Mouse (Mus musculus) lung, postnatal 0 days (tissue): ENCODE measurements around the gene Tcf7.

Source experiments
- CTCF ChIP-seq: IDR thresholded peaks from 2 replicates; pipeline ENCODE4 v1.5.1; 2016; ENCODE audit warnings: antibody characterized with exemption, mild to moderate bottlenecking
- EP300 ChIP-seq: IDR thresholded peaks from 2 replicates; pipeline ENCODE4 v1.6.1; 2016; ENCODE audit warnings: antibody characterized with exemption, mild to moderate bottlenecking, control low read depth

- TF ChIP-seq EP300 (no peak), CTCF (no peak)
These were observed 417 bp downstream of the Tcf7 start for GRCm38 (mm10) chr11:52282420-52282773.
